Mouse (Mus musculus): ENCODE results near the gene Prkn.
"Not testable (repeated sequence)": the region's sequence is repeated elsewhere in the genome, so short reads cannot be mapped to it uniquely, and the experiment has no call there.

Prkn gene

GRCm38 (mm10) chr17:11142321-11142720 lies 302.1 kb downstream of the Prkn start:
- no peak for DNase-seq

- no peak for DNase-seq
Observed at GRCm38 (mm10) chr17:11156119-11156518, 315.9 kb downstream of the Prkn start.

- no peak for DNase-seq
Observed at GRCm38 (mm10) chr17:11157536-11157935, 317.4 kb downstream of the Prkn start.

- no peak for DNase-seq
Observed at GRCm38 (mm10) chr17:11161436-11161835, 321.3 kb downstream of the Prkn start.

GRCm38 (mm10) chr17:11162770-11163169 lies 322.6 kb downstream of the Prkn start:
- no peak for DNase-seq

DNA sequence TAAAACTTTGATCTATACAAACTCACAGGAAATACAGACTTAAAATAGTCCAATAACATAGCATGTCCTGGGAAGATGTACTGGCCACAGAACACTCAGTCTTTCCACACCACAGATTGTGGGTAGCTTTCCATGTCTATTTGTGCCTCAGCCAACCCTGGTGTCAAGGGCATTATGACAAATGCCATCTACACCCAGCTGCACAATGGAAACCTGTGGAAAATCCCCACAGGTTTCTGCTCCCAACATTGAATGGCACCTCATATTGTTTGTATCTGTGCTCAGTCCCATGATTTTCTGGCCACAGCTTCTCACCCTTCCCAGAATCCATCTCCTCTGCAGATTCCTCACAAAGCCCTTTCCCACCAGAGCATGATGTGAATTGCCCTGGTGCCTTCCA lies 347.2 kb downstream of the Prkn start:
- no peak for DNase-seq

DNA sequence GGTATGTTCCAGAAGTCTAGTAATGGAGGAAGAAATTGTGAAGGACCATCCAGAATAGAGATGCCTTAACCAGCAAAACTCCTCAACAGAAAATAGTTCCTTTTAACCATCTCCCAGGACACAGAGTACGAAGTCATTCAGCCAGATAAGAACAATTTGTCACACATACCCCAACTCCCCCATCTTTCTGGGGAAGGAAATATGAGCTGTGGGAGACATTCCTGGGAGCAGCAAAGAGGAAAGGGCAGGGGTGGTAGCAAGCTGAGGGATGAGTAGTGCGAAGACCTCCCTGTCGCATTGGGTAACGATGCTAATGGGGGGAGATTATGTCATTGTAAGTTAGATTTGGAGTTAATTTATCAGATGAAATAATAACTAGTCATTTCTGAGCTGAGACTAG lies 348.3 kb downstream of the Prkn start:
- DNase-seq, result no peak

- DNase-seq, result no peak
Observed at GRCm38 (mm10) chr17:11190306-11190705, 350.1 kb downstream of the Prkn start.

- no peak for DNase-seq
Observed at GRCm38 (mm10) chr17:11198134-11198533, 357.9 kb downstream of the Prkn start.

- not testable (repeated sequence) for DNase-seq
Observed at GRCm38 (mm10) chr17:11209063-11209462, 368.9 kb downstream of the Prkn start.

DNA sequence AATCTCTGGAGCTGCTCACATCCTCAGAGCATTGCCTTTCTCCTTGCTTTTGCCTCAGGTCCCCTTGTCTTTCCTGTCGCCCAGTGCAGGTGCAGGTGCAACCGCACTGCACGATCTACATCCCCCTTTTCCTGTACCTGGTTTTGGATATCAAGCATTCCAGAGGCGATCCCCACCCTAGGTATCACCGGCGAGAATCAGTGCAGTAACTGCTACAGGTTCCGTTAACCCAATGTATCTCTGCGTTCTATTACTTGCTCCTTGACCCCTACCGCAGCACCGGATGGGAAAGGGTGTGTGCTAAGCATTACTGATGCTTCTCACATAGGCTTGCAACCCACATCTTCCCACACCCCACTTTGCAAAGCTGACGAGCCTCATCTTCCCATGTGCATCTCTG lies 370.8 kb downstream of the Prkn start:
- DNase-seq, result no peak

GRCm38 (mm10) chr17:11211591-11211990 lies 371.4 kb downstream of the Prkn start:
- no peak for DNase-seq

DNA sequence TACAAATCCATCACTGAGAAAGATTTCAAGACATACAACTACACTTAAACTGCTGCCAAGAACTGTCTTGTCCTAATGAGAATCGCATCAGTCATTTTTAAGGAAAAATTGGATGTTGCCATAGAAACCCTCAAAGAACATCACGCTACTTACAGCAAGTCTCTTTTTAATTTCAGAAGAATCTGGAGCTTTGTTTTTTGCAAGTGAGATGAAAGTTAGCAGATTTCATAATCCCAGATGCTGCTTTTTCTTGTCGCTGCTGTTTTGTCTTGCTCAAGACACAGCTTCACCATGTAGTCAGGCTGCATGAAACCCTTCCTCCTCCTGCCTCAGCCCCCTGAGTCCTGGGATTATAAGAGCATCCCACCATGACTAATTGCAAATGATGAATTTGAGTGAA lies 373.5 kb downstream of the Prkn start:
- DNase-seq, result no peak

DNA sequence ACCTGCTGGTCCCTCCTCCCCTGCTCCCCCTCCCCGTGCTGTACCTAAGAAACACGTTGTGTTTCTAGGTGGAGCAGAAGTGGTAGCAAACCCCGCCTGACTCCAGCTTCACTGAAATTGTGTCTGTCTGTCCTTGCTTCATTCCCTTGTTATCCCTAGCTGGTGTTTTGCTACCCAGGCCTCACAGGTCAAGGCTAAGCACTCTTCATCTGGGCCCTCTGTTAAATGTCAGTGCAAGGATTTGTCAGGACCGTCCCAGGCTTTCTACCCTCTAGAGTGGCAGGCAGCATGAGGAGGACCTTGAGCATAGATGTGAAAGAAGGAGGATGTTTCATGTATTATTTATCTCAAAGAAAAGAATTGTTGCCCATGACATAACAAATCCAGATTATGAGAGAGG lies 388.8 kb downstream of the Prkn start:
- DNase-seq, result no peak

DNA sequence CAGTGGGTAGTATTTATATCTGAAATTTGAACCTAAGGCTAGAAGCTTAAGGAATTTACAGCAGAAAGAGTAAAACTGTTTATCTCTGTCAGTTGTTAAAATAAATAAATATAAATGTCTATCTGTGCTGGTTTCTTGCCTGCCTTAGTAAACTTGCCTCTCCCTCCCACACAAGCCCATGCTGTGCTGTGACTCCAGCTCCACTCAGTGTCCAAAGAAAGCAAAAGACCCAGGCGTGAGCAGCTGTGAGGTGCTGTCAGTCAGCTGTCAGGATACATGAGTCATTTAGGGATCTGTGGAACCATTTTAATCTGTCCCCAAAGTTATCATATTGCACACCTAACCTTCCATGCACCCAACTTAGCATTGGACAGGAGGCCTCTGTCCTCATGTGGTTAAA lies 389.2 kb downstream of the Prkn start:
- no peak for DNase-seq

DNA sequence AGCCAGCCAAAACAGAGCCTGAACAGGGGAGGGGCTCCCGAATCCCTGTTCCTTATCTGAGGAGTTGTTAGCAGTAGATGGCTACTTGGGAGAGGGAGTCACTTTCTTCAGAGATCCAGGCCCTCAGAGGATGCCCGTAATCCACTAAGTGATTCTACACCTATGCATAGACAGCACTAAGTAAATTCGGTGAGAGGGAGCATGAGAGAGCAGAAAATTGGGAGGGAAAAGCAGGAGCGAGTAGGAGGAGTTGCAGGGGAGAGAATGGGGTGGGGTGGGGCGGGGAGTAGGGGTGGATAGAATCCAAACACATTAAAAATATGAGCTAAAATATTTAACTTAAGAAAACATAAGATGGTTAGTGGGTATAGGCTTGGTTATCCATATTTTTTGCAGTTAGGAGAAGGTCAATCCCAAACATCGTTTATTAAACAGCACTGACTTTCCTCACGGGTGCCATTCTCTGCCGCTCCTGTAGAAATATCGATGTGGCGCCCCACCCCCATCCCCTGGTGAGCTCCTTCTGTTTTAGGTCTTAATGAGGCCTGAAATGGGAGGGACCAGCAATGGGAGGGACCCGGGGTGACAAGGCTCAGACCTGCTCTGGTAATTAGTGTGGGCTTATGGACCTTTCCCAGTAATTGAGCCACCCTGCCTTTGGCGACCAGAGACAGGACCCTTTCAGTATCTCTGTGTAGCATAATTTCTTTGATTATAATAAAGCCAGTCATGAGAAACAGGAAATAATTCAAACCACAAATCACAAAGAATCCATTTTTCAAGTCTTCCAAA lies 390.6 kb downstream of the Prkn start:
- no peak for DNase-seq

DNA sequence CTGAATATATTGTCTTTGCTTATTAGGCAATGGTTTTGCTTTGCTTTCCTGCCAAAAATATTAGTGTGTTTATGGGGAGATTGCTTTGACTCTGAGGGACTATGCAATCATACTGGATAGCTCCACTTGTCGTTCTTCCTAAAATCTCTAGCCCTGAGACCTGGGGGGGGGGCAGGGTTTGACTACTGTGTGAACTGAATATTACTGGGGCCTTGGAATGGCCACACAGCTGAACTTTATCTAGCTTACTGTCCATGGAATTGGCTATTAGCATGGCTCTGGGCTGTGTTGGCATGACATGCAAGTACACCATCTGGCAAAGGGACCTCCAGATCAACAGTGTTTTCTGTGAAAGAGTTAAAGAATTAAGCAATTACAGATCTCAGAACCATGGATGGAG lies 395.1 kb downstream of the Prkn start:
- no peak for DNase-seq

- no peak for DNase-seq
Observed at GRCm38 (mm10) chr17:11245040-11245439, 404.9 kb downstream of the Prkn start.

GRCm38 (mm10) chr17:11249216-11249615 lies 409.0 kb downstream of the Prkn start:
- DNase-seq, result no peak

DNA sequence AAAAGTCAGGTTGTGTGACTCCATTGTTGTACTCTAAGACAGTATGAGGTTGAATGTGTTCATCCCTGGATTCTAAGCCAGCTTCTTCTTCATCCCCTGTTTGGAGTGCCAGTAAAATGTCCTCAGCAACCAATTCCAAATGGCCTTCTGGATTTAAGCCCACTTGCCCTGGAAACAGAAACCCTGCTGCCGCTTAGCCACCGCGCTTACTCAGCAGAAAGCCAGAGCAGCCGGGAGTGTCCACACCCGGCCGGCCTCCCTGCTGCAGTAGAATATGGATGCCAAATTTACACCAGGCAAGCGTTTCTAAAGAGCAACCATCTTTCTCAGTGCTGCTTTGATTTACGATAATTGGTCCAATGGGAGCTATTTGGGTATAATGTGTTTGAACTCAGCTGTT lies 420.5 kb downstream of the Prkn start:
- DNase-seq, result no peak

- DNase-seq, result no peak
Observed at GRCm38 (mm10) chr17:11261679-11262078, 421.5 kb downstream of the Prkn start.

DNA sequence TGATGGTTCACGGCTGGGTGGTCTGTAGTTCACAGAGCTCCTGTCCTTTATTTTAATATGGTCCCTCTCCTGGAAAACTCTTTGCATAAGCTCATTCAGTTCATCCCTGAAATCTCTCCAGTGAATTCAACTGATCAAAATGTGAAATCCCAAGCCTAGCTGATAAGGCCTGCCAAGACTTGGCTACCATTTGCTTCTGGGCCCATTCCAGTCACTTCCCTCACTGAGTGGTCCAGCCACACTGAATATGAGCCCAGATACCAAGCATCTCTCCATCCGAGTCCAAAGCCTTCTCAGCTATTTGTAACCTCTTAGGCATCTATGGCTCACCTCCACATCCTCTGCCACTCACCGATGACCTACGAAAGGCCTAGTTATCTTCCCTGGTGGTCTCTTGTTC lies 427.8 kb downstream of the Prkn start:
- DNase-seq, result no peak

- no peak for DNase-seq
Observed at GRCm38 (mm10) chr17:11270179-11270578, 430.0 kb downstream of the Prkn start.

GRCm38 (mm10) chr17:11271876-11272275 lies 431.7 kb downstream of the Prkn start:
- no peak for DNase-seq

DNA sequence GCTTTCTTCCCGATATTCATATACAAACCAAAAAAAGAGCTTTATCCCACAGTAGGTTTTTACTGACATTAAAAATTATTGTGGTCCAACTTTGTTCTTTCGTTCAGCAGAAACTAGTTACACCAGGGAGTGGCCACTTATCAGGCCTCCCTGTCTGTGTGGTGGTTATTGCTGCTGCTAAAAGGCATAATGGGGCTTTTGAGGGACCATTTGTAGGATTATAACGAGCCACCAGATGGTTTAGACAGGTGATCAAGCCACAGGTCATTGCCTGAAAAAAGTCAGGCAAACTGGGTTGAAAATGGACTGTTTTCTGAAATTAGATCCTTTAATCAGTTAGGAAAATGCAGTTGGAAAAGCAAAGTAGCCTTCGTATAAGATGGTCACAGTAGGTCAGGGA lies 444.1 kb downstream of the Prkn start:
- no peak for DNase-seq

All from thymus, postnatal 14 days (tissue).